Mouse (Mus musculus): ENCODE measurements around the gene Dgkz.

Gene Dgkz

DNA sequence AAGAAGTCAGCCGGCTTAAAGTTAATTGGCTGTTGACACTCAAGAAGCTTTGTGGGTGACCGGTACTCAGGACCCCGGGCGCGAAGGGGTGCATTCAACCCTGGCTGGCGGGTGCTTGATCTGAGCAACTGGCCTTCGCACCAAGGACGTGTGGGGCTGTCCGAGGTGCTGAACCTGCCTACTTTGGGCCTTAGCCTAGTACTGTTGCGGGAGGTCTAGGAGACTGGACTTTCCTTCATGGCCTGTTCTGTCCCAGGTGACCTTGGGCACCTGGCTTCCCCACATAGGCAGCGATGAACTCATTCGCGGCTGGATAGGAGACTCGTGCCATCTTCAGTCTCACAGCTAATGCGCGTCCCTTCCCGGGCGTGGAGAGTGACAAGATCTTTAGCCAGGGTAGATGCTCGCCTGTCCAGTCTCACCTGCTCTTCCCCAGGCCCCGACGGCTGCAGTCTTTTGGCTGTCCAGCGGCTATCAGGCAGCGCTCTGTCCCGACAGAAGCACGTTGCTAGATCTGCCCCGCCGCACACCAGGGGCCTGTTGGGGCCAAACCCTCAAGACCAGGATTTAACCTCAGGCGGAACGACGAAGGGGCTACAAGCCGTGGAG is 54.4 kb downstream of the Dgkz start:
- peak; percentile 31 for DNase-seq (ENCODE audit: low spot score)

GRCm38 (mm10) chr2:91920130-91920529 is 55.5 kb downstream of the Dgkz start:
- DNase-seq (ENCODE audit: low spot score): no peak

- DNase-seq (ENCODE audit: low spot score): no peak
Measured at GRCm38 (mm10) chr2:91917096-91917495, 58.6 kb downstream of the Dgkz start.

DNA sequence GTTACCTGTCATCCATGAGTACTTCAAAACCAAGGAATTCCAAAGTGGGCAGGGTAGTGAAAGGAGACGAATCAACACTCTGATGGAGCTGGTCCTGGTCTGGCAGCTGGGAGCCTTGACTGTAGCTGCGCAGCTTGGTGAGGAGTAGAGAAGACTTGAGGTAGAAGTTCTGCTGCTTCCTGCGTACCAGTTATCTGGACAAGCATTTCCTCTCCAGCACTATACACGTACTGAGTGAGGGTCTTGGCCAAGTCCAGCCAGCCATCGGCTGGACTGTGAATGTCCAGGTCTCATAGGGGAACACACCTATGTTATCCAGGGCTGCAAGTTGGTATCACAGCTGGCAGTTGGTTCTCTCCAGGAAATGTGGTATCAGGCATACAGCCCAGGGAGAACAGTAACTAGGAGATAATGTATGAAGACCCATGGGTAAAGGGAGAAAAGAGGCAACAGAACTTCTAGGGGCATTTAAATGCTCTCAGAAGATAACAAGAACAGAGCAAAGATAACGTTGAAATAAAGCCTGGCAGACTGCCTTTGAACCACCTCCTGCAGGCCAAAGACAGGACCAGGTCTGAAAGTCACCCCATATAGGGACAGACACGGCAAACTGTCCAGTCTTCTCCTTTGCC is 59.2 kb downstream of the Dgkz start:
- no peak for DNase-seq (ENCODE audit: low spot score)

DNA sequence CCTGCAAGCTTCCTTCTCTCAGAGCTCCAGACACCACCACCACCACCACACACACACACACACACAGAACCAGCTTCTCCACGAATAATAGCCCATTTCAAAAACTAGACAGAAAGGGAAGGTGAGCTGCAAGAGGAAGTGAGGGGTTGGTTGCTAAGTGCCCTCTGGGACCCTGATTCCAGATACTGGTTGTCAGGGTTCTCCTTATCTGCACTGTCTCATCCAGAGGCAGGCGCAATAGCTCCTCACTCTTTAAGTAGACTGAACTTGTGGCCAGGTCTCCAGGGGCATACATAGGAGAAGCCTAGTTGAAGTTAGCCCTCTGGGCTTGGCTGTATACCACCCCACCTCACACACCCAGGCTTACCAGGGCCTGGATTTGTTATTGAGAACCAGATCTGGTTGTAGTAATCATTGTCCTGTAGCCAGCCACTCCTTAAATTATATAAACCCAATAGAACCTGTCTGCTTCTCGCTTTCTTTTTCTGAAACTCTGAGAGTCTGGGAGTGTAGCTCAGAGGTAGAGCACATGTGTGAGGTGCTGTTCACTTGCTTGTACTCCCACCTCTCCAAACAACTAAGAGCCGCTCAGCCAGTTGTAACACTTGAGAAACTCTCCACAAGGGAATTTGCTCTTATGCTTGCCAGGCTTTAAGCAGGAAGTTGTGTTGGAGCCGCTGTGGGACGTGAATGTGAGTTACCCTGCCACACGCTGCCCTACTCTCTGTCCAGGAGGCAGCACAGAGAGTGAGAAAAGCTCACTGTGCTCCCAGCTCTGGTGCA is 62.1 kb downstream of the Dgkz start:
- no peak for DNase-seq (ENCODE audit: low spot score)

- no peak for DNase-seq (ENCODE audit: low spot score)
Measured at GRCm38 (mm10) chr2:91912616-91913015, 63.0 kb downstream of the Dgkz start.

DNA sequence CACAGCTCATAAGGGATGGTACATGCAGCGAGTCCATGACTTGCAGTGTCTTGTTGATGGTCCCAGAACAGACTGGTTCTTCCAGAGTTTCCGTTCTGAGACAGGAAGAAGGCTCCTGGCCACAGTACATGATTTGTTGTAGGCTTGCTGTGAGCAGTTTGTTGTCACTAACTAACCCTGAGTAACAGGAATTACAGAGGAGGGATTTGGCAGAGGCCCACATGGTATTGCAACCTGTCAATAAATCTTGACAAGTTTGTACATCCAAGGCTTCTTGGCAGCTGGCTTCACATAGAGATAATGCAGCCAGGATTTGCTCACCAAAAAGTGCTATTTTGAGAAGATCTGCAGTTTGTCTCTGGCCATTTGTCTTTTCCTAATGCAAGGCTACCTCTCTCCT is 69.5 kb downstream of the Dgkz start:
- no peak for DNase-seq (ENCODE audit: low spot score)

GRCm38 (mm10) chr2:91904618-91905307 is 70.9 kb downstream of the Dgkz start:
- no peak for DNase-seq (ENCODE audit: low spot score)

GRCm38 (mm10) chr2:91903171-91903925 is 72.3 kb downstream of the Dgkz start:
- no peak for DNase-seq (ENCODE audit: low spot score)

GRCm38 (mm10) chr2:91902336-91902735 is 73.3 kb downstream of the Dgkz start:
- DNase-seq (ENCODE audit: low spot score): no peak

- DNase-seq (ENCODE audit: low spot score): no peak
Measured at GRCm38 (mm10) chr2:91900431-91900830, 75.2 kb downstream of the Dgkz start.

- DNase-seq (ENCODE audit: low spot score): no peak
Measured at GRCm38 (mm10) chr2:91899141-91899540, 76.5 kb downstream of the Dgkz start.

DNA sequence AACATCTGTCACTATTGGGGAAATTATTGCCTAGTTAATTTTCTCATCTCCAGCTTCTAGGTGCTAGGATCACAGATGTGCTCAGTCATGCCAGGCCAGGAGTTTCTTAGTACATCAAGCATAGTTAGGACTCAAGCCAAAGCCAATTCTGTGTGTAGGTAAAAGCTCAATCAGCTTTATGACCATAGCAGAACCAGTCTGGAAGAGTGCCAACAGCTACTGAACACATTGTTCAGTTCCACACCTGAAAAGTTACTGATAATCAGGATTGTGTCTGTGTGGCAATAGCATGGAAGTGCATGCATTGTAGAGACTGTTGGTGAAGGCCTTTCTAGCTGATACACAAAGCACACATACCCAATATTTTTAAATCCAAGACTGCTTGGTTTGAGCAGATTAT is 77.7 kb downstream of the Dgkz start:
- DNase-seq (ENCODE audit: low spot score): no peak

GRCm38 (mm10) chr2:91895401-91895800 is 80.3 kb downstream of the Dgkz start:
- no peak for DNase-seq (ENCODE audit: low spot score)

- no peak for DNase-seq (ENCODE audit: low spot score)
Measured at GRCm38 (mm10) chr2:91894716-91895115, 80.9 kb downstream of the Dgkz start.

DNA sequence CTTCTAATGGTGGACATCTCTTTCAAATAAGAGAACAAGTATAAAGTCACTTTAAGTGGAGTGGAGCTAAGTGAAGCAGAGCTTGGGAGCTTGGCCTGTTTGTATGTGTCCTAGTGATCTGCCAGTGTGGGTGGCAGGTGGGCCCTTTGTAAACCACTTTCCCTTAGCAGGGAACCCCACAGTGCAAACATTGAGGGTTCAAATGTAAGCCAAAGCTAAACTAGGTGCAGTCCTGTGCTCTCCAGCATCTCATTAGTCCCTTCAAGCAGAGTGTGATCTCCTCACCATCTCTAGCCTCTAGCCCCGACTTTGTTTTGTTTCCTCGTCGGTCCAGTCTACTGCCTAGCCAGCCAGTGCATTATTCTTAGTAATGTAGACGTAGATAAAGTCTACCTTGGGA is 91.0 kb downstream of the Dgkz start:
- no peak for DNase-seq (ENCODE audit: low spot score)

- DNase-seq (ENCODE audit: low spot score): no peak
Measured at GRCm38 (mm10) chr2:91883961-91884360, 91.7 kb downstream of the Dgkz start.
